Mouse (Mus musculus): ENCODE data around the gene Trak1.
"Not testable (repeated sequence)": the region's sequence is repeated elsewhere in the genome, so short reads cannot be mapped to it uniquely, and the experiment has no call there.

Trak1 gene

GRCm38 (mm10) chr9:121321118-121321517 lies 23.8 kb downstream of the Trak1 start:
- DNase-seq: no peak

GRCm38 (mm10) chr9:121322034-121322433 lies 24.7 kb downstream of the Trak1 start:
- DNase-seq: no peak

- DNase-seq: not testable (repeated sequence)
Measured at GRCm38 (mm10) chr9:121328342-121328741, 31.0 kb downstream of the Trak1 start.

- DNase-seq: no peak
Measured at GRCm38 (mm10) chr9:121329181-121329580, 31.9 kb downstream of the Trak1 start.

- no peak for DNase-seq
Measured at GRCm38 (mm10) chr9:121330065-121330464, 32.8 kb downstream of the Trak1 start.

- DNase-seq: no peak
Measured at GRCm38 (mm10) chr9:121331438-121331837, 34.1 kb downstream of the Trak1 start.

GRCm38 (mm10) chr9:121331878-121332630 lies 34.8 kb downstream of the Trak1 start:
- DNase-seq: no peak

- no peak for DNase-seq
Measured at GRCm38 (mm10) chr9:121333559-121333958, 36.3 kb downstream of the Trak1 start.

GRCm38 (mm10) chr9:121334311-121334851 lies 37.1 kb downstream of the Trak1 start:
- no peak for DNase-seq

- DNase-seq: peak; percentile 63
Measured at GRCm38 (mm10) chr9:121335568-121335967, 38.3 kb downstream of the Trak1 start.

- no peak for DNase-seq
Measured at GRCm38 (mm10) chr9:121336324-121336946, 39.1 kb downstream of the Trak1 start.

GRCm38 (mm10) chr9:121337216-121337937 lies 40.1 kb downstream of the Trak1 start:
- no peak for DNase-seq

GRCm38 (mm10) chr9:121337938-121338289 lies 40.6 kb downstream of the Trak1 start:
- DNase-seq: no peak

GRCm38 (mm10) chr9:121341832-121342231 lies 44.5 kb downstream of the Trak1 start:
- no peak for DNase-seq

GRCm38 (mm10) chr9:121342510-121343110 lies 45.3 kb downstream of the Trak1 start:
- DNase-seq: peak; percentile 84

- peak; percentile 49 for DNase-seq
Measured at GRCm38 (mm10) chr9:121343122-121343876, 46.0 kb downstream of the Trak1 start.

GRCm38 (mm10) chr9:121344344-121344743 lies 47.0 kb downstream of the Trak1 start:
- no peak for DNase-seq

- peak; percentile 90 for DNase-seq
Measured at GRCm38 (mm10) chr9:121345427-121346130, 48.3 kb downstream of the Trak1 start.

GRCm38 (mm10) chr9:121346635-121347034 lies 49.3 kb downstream of the Trak1 start:
- no peak for DNase-seq

- DNase-seq: peak; percentile 40
Measured at GRCm38 (mm10) chr9:121347981-121348380, 50.7 kb downstream of the Trak1 start.

- peak; percentile 51 for DNase-seq
Measured at GRCm38 (mm10) chr9:121348476-121348875, 51.2 kb downstream of the Trak1 start.

GRCm38 (mm10) chr9:121349111-121349510 lies 51.8 kb downstream of the Trak1 start:
- DNase-seq: no peak
